Mouse (Mus musculus): Measurements from ENCODE around the gene Gatb.

GRCm38 (mm10) chr3:85603811-85604210 is 29.9 kb downstream of the Gatb start:
- TF ChIP-seq CTCF (IDR thresholded peaks at IDR 0.05; ENCODE audit: insufficient read depth, low read depth, low read length) (no peak), POLR2A (IDR thresholded peaks at IDR 0.05; ENCODE audit: insufficient read depth, low read depth, low read length) (no peak)
